8 mouse cellular contexts compared by ENCODE assay signal in genomic region chr7:143053008-143053899, GRCm38 (mm10). TPM values are rescaled to one million over a fixed set of nuclear protein-coding genes. Genes with fewer than 3 reads are reported as not detected.
DNase-seq lines count a peak whose midpoint lies in the region; ATAC-seq and TF ChIP-seq lines count a peak whose summit lies in the region.

No protein-coding gene starts in this region.

- peaks cover 65% of the 10 kb centered on the region for H3K4me1 ChIP-seq in G1E (ENCODE audit: insufficient read depth, low read depth, low read length)
- peaks cover 43% of the 10 kb centered on the region for H3K4me1 ChIP-seq in forebrain, embryonic 15.5 days
- peaks cover 59% of the 10 kb centered on the region for H3K4me1 ChIP-seq in hindbrain, embryonic 10.5 days (replicated peaks)

- peaks cover 2% of the 10 kb centered on the region; the same call in 1 of the 2 replicates for H3K9me3 ChIP-seq in G1E (replicated peaks)
- H3K9me3 ChIP-seq in forebrain, embryonic 15.5 days: no peaks in the 10 kb centered on the region
- H3K9me3 ChIP-seq in hindbrain, embryonic 10.5 days: no peaks in the 10 kb centered on the region

- DNase-seq in G1E (ENCODE audit: low spot score): peak; percentile 56
- DNase-seq in cerebellum, adult 11-12 months: peak; percentile 71
- peak; percentile 73 for DNase-seq in hindbrain, embryonic 10.5 days (ENCODE audit: low spot score)
- DNase-seq in left cerebral cortex, adult 11 months (ENCODE audit: low spot score): peak; percentile 57
- peak; percentile 49 for DNase-seq in lung, postnatal 25 days (ENCODE audit: low spot score)
- DNase-seq in retina, embryonic 14.5 days (ENCODE audit: low spot score): peak; percentile 72
- peak; percentile 41 for DNase-seq in urinary bladder, postnatal 10 days (ENCODE audit: low spot score)

- no peak for ATAC-seq in G1E (ENCODE audit: extremely low read depth, insufficient number of reproducible peaks, low FRiP score, poor library complexity, severe bottlenecking)
- peak; percentile 77 for ATAC-seq in forebrain, embryonic 15.5 days (replicated peaks)

- under 1% methylated on average over 46 of the region's 46 CpGs for WGBS in forebrain, embryonic 15.5 days
- WGBS in hindbrain, embryonic 10.5 days: under 1% methylated on average over 46 of the region's 46 CpGs

- H3K27ac ChIP-seq in forebrain, embryonic 15.5 days (replicated peaks): peak overlapping the region; percentile 81
- H3K27ac ChIP-seq in hindbrain, embryonic 10.5 days: peak overlapping the region; percentile 95

- peaks cover 6% of the 10 kb centered on the region; the same call in 1 of the 2 replicates for H3K27me3 ChIP-seq in G1E (ENCODE audit: insufficient read depth, low read length)
- no peaks in the 10 kb centered on the region for H3K27me3 ChIP-seq in forebrain, embryonic 15.5 days
- H3K27me3 ChIP-seq in hindbrain, embryonic 10.5 days (ENCODE audit: insufficient read depth, poor library complexity, severe bottlenecking): no peaks in the 10 kb centered on the region; the same call in 1 of the 2 replicates

- H3K4me3 ChIP-seq in G1E (ENCODE audit: low read depth, low read length): peak overlapping the region; percentile 79
- H3K4me3 ChIP-seq in forebrain, embryonic 15.5 days: peak overlapping the region; percentile 83
- H3K4me3 ChIP-seq in hindbrain, embryonic 10.5 days: peak overlapping the region; percentile 95

- peak overlapping the region; percentile 90 for H3K4me2 ChIP-seq in forebrain, embryonic 15.5 days (replicated peaks)

- no peak for TF ChIP-seq CTCF in G1E (IDR thresholded peaks at IDR 0.05; ENCODE audit: low read depth, low read length)

- H3K36me3 ChIP-seq in G1E (replicated peaks): peaks cover 35% of the 10 kb centered on the region
- no peaks in the 10 kb centered on the region for H3K36me3 ChIP-seq in forebrain, embryonic 15.5 days
- H3K36me3 ChIP-seq in hindbrain, embryonic 10.5 days: peaks cover 24% of the 10 kb centered on the region

- peak overlapping the region; percentile 94 for H3K9ac ChIP-seq in forebrain, embryonic 15.5 days (replicated peaks)

RNA-seq across cellular contexts. Expression of gene Cd81, which starts 0.7 kb away (rescaled TPM):
- total RNA-seq in G1E (2014; fragmentation: Nextera tagmentation) (166 and 192 TPM in 2 replicates), G1E (2017) (185 and 191 TPM in 2 replicates)
- polyA plus RNA-seq in G1E (2012): 152 and 187 TPM in 2 replicates
- polyA plus RNA-seq in forebrain, embryonic 15.5 days (2015; fragmentation: Nextera tagmentation; extraction: Ambion mirVana): 286 and 294 TPM in 2 replicates
- polyA plus RNA-seq in hindbrain, embryonic 10.5 days (2016; fragmentation: Nextera tagmentation; extraction: Ambion mirVana): 238 and 265 TPM in 2 replicates

RNA-seq across cellular contexts. Expression of gene Tssc4, which starts 15.8 kb away (rescaled TPM):
- 13.4 and 18.8 TPM in 2 replicates for total RNA-seq in G1E (2014; fragmentation: Nextera tagmentation)
- 25.0 and 36.3 TPM in 2 replicates for total RNA-seq in G1E (2017)
- 207 and 271 TPM in 2 replicates for polyA plus RNA-seq in G1E (2012)
- polyA plus RNA-seq in forebrain, embryonic 15.5 days (2015; fragmentation: Nextera tagmentation; extraction: Ambion mirVana): 103 and 106 TPM in 2 replicates
- 130 and 134 TPM in 2 replicates for polyA plus RNA-seq in hindbrain, embryonic 10.5 days (2016; fragmentation: Nextera tagmentation; extraction: Ambion mirVana)

RNA-seq across cellular contexts. Expression of gene Trpm5, which starts 41.2 kb away (rescaled TPM):
- total RNA-seq in G1E (2014; fragmentation: Nextera tagmentation) (not detected in 2 replicates), G1E (2017) (0.12 and 0.33 TPM in 2 replicates)
- polyA plus RNA-seq in G1E (2012): not detected in 2 replicates
- polyA plus RNA-seq in forebrain, embryonic 15.5 days (2015; fragmentation: Nextera tagmentation; extraction: Ambion mirVana): 1.2 and 1.3 TPM in 2 replicates
- 0.55 and 0.71 TPM in 2 replicates for polyA plus RNA-seq in hindbrain, embryonic 10.5 days (2016; fragmentation: Nextera tagmentation; extraction: Ambion mirVana)

RNA-seq across cellular contexts. Expression of gene Tspan32, which starts 48.4 kb away (rescaled TPM):
- total RNA-seq in G1E (2014; fragmentation: Nextera tagmentation) (104 and 119 TPM in 2 replicates), G1E (2017) (247 and 297 TPM in 2 replicates)
- 57.5 and 59.3 TPM in 2 replicates for polyA plus RNA-seq in G1E (2012)
- polyA plus RNA-seq in forebrain, embryonic 15.5 days (2015; fragmentation: Nextera tagmentation; extraction: Ambion mirVana): 0.33 and 0.64 TPM in 2 replicates
- 5.2 and 6.1 TPM in 2 replicates for polyA plus RNA-seq in hindbrain, embryonic 10.5 days (2016; fragmentation: Nextera tagmentation; extraction: Ambion mirVana)

RNA-seq across cellular contexts. Expression of gene Kcnq1, which starts 52.9 kb away (rescaled TPM):
- total RNA-seq in G1E (2014; fragmentation: Nextera tagmentation) (not detected in 2 replicates), G1E (2017) (0.12 TPM in 1 of 2 replicates, not detected in the other)
- polyA plus RNA-seq in G1E (2012): not detected in 2 replicates
- 0.81 and 1.4 TPM in 2 replicates for polyA plus RNA-seq in forebrain, embryonic 15.5 days (2015; fragmentation: Nextera tagmentation; extraction: Ambion mirVana)
- polyA plus RNA-seq in hindbrain, embryonic 10.5 days (2016; fragmentation: Nextera tagmentation; extraction: Ambion mirVana): 0.98 and 2.3 TPM in 2 replicates
